Mouse (Mus musculus) liver, postnatal 0 days (tissue): ENCODE results near the gene Selenom.

ENCODE experiments used
- CTCF ChIP-seq: sonication (generic); IDR thresholded peaks from 2 replicates; pipeline ENCODE4 v1.5.1; 2016; ENCODE audit warnings: antibody characterized with exemption, low read depth
- EP300 ChIP-seq: IDR thresholded peaks from 2 replicates; pipeline ENCODE4 v1.6.1; 2016; ENCODE audit warnings: antibody characterized with exemption, low read depth, mild to moderate bottlenecking

DNA sequence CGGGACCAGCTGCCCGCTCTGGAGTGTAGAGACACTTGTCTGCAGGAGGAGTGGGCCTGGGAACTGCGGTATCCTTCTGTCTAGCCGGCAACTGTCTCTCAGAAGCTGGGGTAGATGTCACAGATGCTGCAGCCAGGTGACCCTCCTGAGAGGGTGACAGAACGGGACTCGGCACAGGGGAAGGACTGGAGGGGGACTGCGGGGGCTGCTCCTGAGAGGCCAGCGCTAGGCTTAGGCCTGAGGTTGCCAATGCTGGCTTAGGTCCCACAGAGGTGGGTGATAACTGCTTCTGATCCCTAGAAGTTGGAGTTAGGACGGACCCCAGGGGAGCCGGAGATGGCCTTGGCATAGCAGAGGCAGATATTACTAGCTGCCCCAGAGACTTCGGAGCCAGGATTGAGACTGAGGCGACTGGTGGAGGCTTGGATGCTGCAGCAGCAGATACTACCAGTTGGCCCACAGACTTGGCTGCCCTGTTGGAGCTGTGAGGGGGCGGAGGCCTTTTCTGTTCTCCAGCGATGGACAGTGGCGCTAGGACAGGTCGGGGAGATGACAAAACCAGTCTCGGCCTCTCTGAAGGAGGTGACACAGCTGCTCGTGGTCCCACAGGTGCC is 11.9 kb upstream of the Selenom start:
- TF ChIP-seq CTCF, result no peak
- no peak for TF ChIP-seq EP300
